Mouse (Mus musculus): ENCODE measurements around the gene Pdzd2.

GRCm38 (mm10) chr15:12650236-12650635 is 89.5 kb downstream of the Pdzd2 start:
- TF ChIP-seq CTCF (IDR thresholded peaks at IDR 0.05; ENCODE audit: extremely low read depth, insufficient read depth, insufficient read length, insufficient replicate concordance) (no peak), POLR2A (IDR thresholded peaks at IDR 0.05; ENCODE audit: low read depth, low read length) (no peak)

Measured in spleen, adult 2 months (tissue).